Mouse (Mus musculus) CD4-positive, CD25-positive, alpha-beta regulatory T cell, adult 4 months (primary cell): ENCODE data around the gene Nop56. TPM values are rescaled to one million over a fixed set of nuclear protein-coding genes. Genes with fewer than 3 reads are reported as not detected.
A peak's percentile ranks its signal among the peaks of the same experiment; 100 is the strongest.

Source experiments
- ATAC-seq: one replicate; pipeline ENCODE4 v1.8.0; 2017
- polyA plus RNA-seq, 2 experiments: library from polyadenylated mRNA; unstranded; fragments of 100-300 nt; shearing (Covaris generic); gene quantifications; one replicate each; pipeline ENCODE4 v1.2.1; 2017

Nop56 gene
- polyA plus RNA-seq, 2 experiments from 2014 or later: 390 to 407 TPM

DNA sequence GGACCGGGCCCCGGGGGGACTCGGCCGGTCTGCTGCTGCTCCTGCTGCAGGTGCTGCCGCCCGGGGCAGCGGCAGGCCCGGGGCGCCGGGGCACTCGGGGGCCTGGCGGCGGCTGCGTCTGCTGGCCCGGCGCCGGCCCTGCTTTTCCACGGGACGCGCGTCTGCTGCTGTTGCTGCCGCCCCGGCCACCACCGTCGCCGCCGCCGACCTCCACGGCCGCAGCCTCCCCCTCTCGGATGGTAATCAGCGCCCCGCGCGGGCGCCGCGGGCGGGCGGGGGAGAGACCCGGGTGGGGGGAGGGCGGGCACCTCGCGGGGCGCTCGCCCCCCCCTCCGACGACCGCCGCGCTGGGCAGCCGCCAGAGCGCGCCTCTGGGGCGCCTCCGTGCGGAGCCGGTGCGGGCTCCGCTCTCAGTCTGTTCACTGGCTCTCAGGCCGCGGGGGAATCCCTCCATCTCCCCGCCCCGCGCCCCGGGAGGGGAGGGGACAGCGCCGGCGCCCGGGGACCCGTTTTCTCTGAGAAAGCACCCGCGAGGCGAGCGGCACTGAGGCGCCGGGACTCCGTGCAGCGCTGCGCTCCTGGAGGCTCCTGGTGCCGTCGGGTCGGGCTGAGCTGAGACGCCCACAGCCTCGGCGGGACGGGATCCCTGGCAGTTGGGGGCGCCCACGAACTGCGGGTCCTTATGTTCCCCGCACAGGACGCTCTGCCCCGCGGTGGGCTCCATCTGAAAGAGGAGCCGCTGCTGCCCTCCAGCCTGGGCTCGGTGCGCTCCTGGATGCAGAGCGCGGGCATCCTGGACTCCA is 21.3 kb downstream of the Nop56 start:
- peak; percentile 30 for ATAC-seq

DNA sequence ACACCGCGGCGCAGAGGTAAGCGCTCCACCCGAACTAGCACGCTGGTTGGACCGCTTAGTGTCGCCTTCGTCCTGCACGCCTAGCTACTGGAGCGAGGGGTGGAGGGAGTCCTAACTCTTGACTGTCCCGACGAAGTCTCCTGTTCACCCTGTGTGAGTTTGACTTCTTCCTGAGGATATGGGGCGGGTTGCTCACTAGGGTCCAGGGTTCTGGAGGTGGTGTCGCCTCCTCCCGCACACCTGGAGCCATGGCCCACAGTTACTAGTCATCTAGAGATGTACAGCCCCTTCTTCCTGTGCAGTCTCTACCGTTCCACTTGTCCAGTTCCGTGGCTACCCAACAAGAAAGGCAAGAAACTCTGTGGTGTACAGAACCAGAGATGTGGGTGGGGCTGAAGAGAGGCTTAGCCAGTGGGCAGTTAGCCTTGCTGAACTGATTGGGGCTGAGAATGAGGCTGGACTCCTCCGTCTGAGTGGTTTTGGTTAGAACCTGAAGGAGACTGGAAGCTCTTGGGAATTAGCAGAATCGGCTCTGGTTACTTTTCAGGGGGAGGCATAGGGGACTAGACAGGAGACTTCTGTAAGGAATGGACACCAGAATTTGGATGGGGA is 22.0 kb downstream of the Nop56 start:
- ATAC-seq: no peak

DNA sequence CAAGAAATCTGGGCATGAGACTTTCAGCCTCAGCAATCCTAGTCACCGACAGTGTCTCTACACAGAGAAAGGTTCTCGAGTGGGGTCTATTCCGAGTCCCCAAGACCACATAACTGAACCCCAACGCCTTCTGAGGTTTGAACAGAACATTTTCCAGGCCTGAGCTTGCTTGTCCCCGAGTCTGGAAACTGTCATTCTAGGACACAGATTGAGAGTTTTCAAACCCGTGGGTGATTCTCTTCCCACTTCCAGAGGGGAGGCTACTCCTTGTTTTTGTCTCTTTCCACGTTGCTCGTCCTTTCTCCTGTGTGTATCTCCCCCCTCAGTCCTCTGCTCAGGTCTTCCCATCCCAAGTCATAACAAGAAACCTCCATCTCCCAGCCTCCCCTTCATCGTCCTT is 23.4 kb downstream of the Nop56 start:
- no peak for ATAC-seq

DNA sequence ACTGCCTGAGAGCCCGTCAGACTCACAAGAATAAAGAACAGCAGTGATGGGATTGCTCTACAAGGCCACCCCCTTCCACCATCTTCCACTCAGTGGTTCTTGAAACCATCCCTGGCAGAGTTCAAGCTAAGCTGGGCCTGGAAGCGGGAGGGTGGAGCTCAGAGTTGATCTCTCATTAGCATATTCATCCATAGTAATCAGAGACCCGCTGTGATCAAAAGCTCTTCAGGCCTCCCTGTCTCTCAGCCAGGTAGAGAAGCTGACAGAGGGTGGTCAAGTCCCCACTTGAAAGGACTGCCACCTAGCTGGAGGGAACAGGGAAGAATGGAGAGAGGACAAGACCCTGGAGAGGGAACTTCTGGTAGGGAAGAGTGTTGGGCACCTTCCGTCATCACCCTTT is 28.8 kb downstream of the Nop56 start:
- no peak for ATAC-seq

DNA sequence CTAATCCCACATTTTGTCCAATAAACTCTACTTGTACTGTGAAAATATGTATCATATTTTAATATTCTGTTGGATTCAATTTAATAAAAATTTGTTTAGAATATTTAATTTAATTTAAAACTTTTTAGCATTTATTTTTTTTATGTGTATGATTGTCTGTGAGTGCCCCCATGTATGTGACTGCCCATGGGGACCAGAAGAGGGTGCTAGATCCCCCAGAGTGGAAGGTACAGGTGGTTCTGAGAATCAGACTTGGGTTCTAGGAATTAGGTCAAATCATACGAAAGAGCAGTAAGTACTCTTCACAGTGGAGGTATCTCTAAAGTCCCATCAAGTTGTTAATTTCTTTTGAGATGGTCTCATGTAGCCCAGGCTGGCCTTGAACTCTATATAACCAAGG is 52.8 kb downstream of the Nop56 start:
- ATAC-seq: no peak

Other genes with a start within 250 kb of the Nop56 start
- gene Tgm6, start 162.0 kb upstream of the Nop56 start, polyA plus RNA-seq: not detected
- 100 to 1,000 TPM; 292 to 325 TPM for gene Snrpb, start 95.0 kb upstream of the Nop56 start, polyA plus RNA-seq
- not detected for gene Tmc2, start 79.2 kb upstream of the Nop56 start, polyA plus RNA-seq
- 100 to 1,000 TPM; 142 to 200 TPM for gene Idh3b, start 10.1 kb downstream of the Nop56 start, polyA plus RNA-seq
- not detected for gene Ebf4, start 20.7 kb downstream of the Nop56 start, polyA plus RNA-seq
- under 1 TPM in 1 of 2 experiments, not detected in 1; 0.48 TPM for gene Cpxm1, start 123.1 kb downstream of the Nop56 start, polyA plus RNA-seq
- not detected for gene Gm28372, start 130.8 kb downstream of the Nop56 start, polyA plus RNA-seq
- not detected for gene 1700020A23Rik, start 130.8 kb downstream of the Nop56 start, polyA plus RNA-seq
- gene Tmem239, start 132.0 kb downstream of the Nop56 start, polyA plus RNA-seq: not detected
- gene Vps16, start 149.9 kb downstream of the Nop56 start, polyA plus RNA-seq: 100 to 1,000 TPM; 243 to 271 TPM
- gene Pced1a, start 150.3 kb downstream of the Nop56 start, polyA plus RNA-seq: 10 to 100 TPM; 10.1 to 17.8 TPM
- gene Ptpra, start 175.8 kb downstream of the Nop56 start, polyA plus RNA-seq: 10 to 100 TPM; 62.5 to 63.1 TPM